Mouse (Mus musculus): ENCODE data around the gene Gfod2.
A peak's percentile ranks its signal among the peaks of the same experiment; 100 is the strongest.

DNA sequence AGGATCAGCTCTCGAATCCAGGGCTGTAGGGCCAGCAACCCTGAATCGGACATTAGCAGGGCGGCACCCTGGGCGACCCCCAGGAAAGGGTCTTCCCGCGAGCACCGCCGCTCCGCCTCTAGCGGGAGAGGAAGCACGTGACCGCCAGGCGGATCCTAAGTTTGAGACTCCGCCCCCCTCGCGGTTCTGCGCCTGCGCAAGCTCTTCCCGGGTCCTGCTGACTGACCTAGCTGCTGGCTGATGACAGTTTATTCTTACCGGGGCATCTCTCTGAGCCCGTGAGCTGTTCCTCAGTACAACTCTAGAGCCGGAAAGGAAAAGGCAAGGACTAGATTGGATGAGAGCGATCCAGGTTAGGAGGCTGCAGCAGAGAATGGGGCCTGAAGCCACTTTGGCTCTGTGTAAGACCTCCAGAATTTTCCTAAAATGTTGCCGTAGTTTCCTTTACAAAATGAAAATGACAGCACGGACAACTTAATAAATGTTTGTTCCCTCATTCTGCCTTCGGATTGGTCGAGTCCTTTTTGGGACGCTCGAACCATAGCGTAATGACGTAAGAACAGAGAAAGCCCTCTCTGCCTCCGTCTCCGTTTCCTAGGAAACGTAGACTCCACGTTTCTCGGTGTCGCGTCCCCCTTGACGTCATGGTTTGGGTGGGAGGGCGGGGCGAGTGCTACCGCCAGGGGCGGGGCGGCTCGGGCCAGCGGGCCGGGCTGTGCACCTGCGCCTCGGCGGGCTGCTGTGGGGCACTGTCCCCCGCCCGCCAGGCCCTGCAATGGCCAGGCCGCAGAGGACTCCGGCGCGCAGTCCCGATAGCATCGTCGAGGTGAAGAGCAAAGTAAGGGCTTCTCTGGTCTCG, 57.3 kb downstream of the Gfod2 start, which contains the start of the genes Acd and Pard6a:
- peak; percentile 90 for TF ChIP-seq POLR2A (IDR thresholded peaks at IDR 0.05; ENCODE audit: insufficient read depth, low read depth, low read length)
- TF ChIP-seq EP300 (IDR thresholded peaks at IDR 0.05; ENCODE audit: insufficient read depth, low read depth, low read length) = 0 out of 2 replicates have a peak, but pooled peaks have one; percentile 2

Measured in heart, adult 2 months (tissue).